Mouse (Mus musculus) megakaryocyte, embryonic 14.5 days (primary cell): ENCODE results near the gene Spag8. TPM values are rescaled to one million over a fixed set of nuclear protein-coding genes. Genes with fewer than 3 reads are reported as not detected.
A peak's percentile ranks its signal among the peaks of the same experiment; 100 is the strongest.

Experiments
- H3K27me3 ChIP-seq: replicated peaks from 2 replicates; pipeline ENCODE3; 2012; ENCODE audit warnings: inconsistent platforms
- H3K36me3 ChIP-seq: replicated peaks from 2 replicates; pipeline ENCODE3; 2012; ENCODE audit warnings: low read length, inconsistent platforms, mixed read lengths
- H3K4me1 ChIP-seq: 2 replicates; pipeline ENCODE4 v1.6.1; 2012; ENCODE audit warnings: inconsistent platforms
- H3K4me3 ChIP-seq: replicated peaks from 2 replicates; pipeline ENCODE3; 2012; ENCODE audit warnings: moderate library complexity, mild to moderate bottlenecking, inconsistent platforms
- H3K9me3 ChIP-seq: 2 replicates; pipeline ENCODE4 v1.6.1; 2012; ENCODE audit warnings: inconsistent platforms
- FLI1 ChIP-seq: IDR thresholded peaks from 2 replicates; pipeline ENCODE4 v1.6.1; 2012; ENCODE audit warnings: low read length, inconsistent platforms, mixed read lengths
- GATA1 ChIP-seq: IDR thresholded peaks from 3 replicates; pipeline ENCODE4 v1.6.1; 2012; ENCODE audit warnings: mixed read lengths, low read length, inconsistent platforms, borderline replicate concordance
- polyA plus RNA-seq: library from polyadenylated mRNA; stranded (reverse); fragments of >175 nt; gene quantifications from 2 replicates; pipeline ENCODE4 v1.2.3, GENCODE M21; 2012; ENCODE audit warnings: low replicate concordance; ENCODE audit not compliant: insufficient read depth

The Spag8 gene
- polyA plus RNA-seq, result not detected in 2 replicates

DNA sequence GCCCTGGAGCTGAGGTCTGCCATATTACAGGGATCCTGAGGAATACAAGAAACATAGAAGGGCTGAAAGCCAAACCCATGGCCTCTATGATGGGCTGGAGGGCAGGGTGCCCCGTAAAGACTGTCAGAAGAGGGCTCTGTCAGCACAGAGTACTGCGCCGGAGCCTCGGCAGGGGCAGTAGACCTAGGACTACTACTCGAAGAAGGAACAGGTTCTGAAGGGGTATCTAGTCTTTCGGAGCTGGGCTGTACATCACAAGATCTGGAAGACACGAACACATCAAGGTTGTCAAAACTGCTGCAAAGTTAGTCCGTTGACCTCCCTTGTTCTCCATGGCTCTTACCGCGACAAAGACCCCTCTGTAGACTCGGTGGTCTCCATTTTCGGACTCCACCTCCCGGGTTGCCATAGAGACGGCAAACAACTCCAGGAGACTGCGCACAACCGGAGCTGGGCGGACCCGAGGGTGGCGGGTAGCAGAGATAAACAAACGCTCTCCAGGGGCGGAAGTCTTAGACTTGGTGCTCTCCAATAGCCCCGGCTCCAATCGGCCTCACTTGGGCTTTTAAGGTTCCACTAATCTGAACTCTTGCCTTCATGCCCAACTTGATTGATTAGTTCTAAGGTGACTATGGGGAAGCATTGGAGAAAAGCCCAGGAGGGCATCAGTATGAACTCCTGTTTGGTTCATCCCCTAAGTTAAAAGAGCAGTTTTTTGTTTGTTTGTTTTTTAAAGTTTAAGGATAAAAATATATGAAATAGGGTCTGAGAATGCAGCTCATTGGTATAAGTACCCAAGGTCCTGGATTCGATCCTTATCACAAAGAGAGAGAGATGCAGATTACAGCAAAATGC, at the start of gene Spag8:
Gene Spag8 (minus strand): TSS at position 434 of the 855 bp plus-strand sequence.
- Histone ChIP-seq H3K4me1 (peaks cover 12% of the 10 kb centered on the region), H3K36me3 (no peaks in the 10 kb centered on the region), H3K9me3 (peaks cover 16% of the 10 kb centered on the region), H3K4me3 (no peak within 1 kb of the TSS), H3K27me3 (peaks cover 14% of the 10 kb centered on the region)
- TF ChIP-seq FLI1 (no peak), GATA1 (no peak)

DNA sequence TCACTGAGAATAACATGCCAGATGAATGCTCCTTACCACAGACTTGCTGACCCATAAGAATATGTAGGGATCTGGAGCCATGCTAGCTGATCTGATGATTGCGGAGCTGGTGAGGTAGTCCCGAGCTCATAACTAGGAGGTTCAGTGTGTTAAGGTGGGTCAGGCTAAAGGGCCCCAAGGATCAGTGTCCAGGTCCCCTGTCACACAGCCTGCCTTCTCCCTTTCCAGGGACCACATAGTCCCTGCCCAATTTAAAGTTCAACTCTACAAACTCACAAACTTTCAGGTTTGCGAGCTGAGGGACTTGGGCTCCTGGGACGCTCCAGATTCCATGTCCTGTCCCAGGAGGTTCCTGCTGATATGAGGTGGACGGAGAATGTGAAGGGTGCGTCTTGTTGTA, 47.3 kb upstream of the Spag8 start, which contains the start of gene Olfr70:
Gene Olfr70 (minus strand): TSS at position 101 of the 400 bp plus-strand sequence.
- H3K27me3 ChIP-seq, result peaks cover 48% of the 10 kb centered on the region
- no peak within 1 kb of the TSS for H3K4me3 ChIP-seq
- no peak for TF ChIP-seq FLI1
- no peak for TF ChIP-seq GATA1
- H3K4me1 ChIP-seq, result peaks cover 12% of the 10 kb centered on the region
- no peaks in the 10 kb centered on the region for H3K9me3 ChIP-seq
- no peaks in the 10 kb centered on the region for H3K36me3 ChIP-seq

GRCm38 (mm10) chr4:43696561-43696960, 43.2 kb upstream of the Spag8 start:
- Histone ChIP-seq H3K36me3 (no peaks in the 10 kb centered on the region), H3K9me3 (no peaks in the 10 kb centered on the region), H3K4me1 (peaks cover 44% of the 10 kb centered on the region), H3K4me3 (no peak overlapping the region), H3K27me3 (peaks cover 36% of the 10 kb centered on the region)
- no peak for TF ChIP-seq GATA1
- no peak for TF ChIP-seq FLI1

- H3K9me3 ChIP-seq, result no peaks in the 10 kb centered on the region
- TF ChIP-seq FLI1, result no peak
- no peak for TF ChIP-seq GATA1
- H3K36me3 ChIP-seq, result no peaks in the 10 kb centered on the region
- peaks cover 44% of the 10 kb centered on the region for H3K4me1 ChIP-seq
- no peak overlapping the region for H3K4me3 ChIP-seq
- peaks cover 44% of the 10 kb centered on the region for H3K27me3 ChIP-seq
Observed at GRCm38 (mm10) chr4:43695249-43695671, 41.9 kb upstream of the Spag8 start.

- no peak overlapping the region for H3K4me3 ChIP-seq
- H3K36me3 ChIP-seq, result no peaks in the 10 kb centered on the region
- H3K9me3 ChIP-seq, result no peaks in the 10 kb centered on the region
- peaks cover 44% of the 10 kb centered on the region for H3K4me1 ChIP-seq
- no peak for TF ChIP-seq FLI1
- peaks cover 48% of the 10 kb centered on the region for H3K27me3 ChIP-seq
Observed at GRCm38 (mm10) chr4:43694439-43695248, 41.2 kb upstream of the Spag8 start.

GRCm38 (mm10) chr4:43693806-43694241, 40.4 kb upstream of the Spag8 start:
- peaks cover 44% of the 10 kb centered on the region for H3K4me1 ChIP-seq
- peak overlapping the region; percentile 39 for H3K4me3 ChIP-seq
- no peaks in the 10 kb centered on the region for H3K36me3 ChIP-seq
- TF ChIP-seq GATA1, result no peak
- TF ChIP-seq FLI1, result no peak
- peaks cover 48% of the 10 kb centered on the region for H3K27me3 ChIP-seq
- H3K9me3 ChIP-seq, result no peaks in the 10 kb centered on the region

DNA sequence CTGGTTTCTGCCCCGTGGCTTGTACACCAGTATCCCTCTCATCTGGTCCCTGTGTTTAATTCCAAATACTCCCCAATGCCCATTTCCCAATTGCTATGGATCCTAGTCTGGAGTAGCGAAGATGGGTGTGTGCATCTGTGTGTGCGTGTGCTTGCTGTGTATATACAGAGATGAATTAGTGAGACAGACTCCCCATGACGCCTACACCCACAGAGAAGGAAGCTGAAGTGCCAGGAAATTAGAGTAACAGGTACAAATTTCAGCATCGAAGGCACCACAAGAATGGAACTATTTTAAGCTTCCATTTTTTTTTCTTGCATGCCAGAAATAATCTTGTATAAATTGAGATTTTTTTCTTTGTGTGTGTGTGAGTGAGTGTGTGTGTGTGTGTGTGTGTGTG, 37.6 kb upstream of the Spag8 start:
- Histone ChIP-seq H3K27me3 (peaks cover 29% of the 10 kb centered on the region), H3K4me3 (no peak overlapping the region), H3K36me3 (no peaks in the 10 kb centered on the region), H3K9me3 (no peaks in the 10 kb centered on the region), H3K4me1 (peaks cover 35% of the 10 kb centered on the region)
- TF ChIP-seq FLI1 (no peak), GATA1 (no peak)

DNA sequence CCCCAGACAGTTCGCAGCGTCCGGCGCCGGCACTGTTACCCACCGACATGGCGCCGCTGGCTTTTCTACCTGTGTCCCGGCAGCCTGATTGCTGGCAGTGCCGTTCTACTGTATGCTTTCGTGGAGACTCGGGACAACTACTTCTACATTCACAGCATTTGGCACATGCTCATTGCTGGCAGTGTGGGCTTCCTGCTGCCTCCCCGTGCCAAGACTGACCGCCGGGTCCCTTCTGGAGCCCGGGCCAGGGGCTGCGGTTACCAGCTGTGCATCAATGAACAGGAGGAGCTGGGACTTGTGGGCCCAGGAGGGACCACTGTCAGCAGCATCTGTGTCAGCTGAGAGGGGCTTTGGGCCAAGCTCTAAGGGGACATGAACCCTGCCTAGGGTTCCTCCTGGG, 36.6 kb upstream of the Spag8 start:
- Histone ChIP-seq H3K9me3 (no peaks in the 10 kb centered on the region), H3K27me3 (peaks cover 35% of the 10 kb centered on the region), H3K4me1 (peaks cover 25% of the 10 kb centered on the region), H3K36me3 (no peaks in the 10 kb centered on the region), H3K4me3 (no peak overlapping the region)
- no peak for TF ChIP-seq GATA1
- TF ChIP-seq FLI1, result no peak

DNA sequence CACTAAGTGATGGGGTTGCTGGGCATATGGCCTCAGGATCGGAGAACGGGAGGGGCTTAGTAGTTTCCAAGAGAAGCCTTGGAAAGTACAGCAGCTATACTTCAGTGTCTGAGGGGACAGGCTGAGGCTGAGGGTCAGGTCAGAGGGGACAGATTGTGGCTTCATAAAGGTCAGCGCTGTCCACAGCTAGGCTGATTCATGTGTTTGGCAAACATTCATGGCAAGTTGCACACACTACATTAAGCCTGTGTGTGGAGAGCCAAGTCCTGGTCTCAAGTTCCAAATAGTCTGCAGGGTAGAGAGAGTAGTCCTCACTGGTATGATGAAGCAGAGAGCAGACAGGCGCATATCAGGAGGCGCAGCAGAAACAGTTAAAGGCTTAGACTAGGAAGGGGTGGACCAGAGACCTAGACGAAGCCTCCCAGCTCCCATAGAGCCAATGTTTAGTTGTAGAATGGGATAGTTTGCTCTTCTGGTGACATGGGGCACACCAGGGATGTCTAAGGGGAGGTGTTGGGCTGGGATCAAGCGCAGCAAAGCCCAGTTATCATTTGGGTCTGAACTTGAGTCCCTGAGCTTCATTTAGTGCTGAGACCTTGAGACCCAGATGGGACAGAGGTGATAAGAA, 26.1 kb upstream of the Spag8 start:
- peaks cover 29% of the 10 kb centered on the region for H3K27me3 ChIP-seq
- TF ChIP-seq FLI1 (no peak), GATA1 (no peak)
- no peak overlapping the region for H3K4me3 ChIP-seq

More for the DNA sequence above, 26.1 kb upstream of the Spag8 start:
- H3K9me3 ChIP-seq, result no peaks in the 10 kb centered on the region
- no peaks in the 10 kb centered on the region for H3K36me3 ChIP-seq
- H3K4me1 ChIP-seq, result peaks cover 10% of the 10 kb centered on the region
